ENCODE assay signal across 10 mouse cellular contexts in genomic region chr14:79970928-79971738, GRCm38 (mm10). TPM values are rescaled to one million over a fixed set of nuclear protein-coding genes. Genes with fewer than 3 reads are reported as not detected.
DNase-seq lines count a peak whose midpoint lies in the region; ATAC-seq and TF ChIP-seq lines count a peak whose summit lies in the region.
"Had no signal": no experiment of that assay in that cellular context is flagged by ENCODE, and none has a peak within 500 bp of the region (broad histone marks: within the 10 kb centered on the region; RNA-seq: fewer than 3 reads in every experiment).

No protein-coding gene starts in this region.

- 65% methylated on average over 14 of the region's 14 CpGs for WGBS in hindbrain, embryonic 11.5 days
- WGBS in hindbrain, embryonic 10.5 days: 80% methylated on average over 14 of the region's 14 CpGs
- WGBS in hindbrain, embryonic 13.5 days: 39% methylated on average over 14 of the region's 14 CpGs
- 20% methylated on average over 14 of the region's 14 CpGs for WGBS in limb, embryonic 15.5 days

- no peaks in the 10 kb centered on the region for H3K27me3 ChIP-seq in hindbrain, embryonic 11.5 days (ENCODE audit: control insufficient read depth, insufficient read depth, low read length)
- H3K27me3 ChIP-seq in hindbrain, embryonic 10.5 days (ENCODE audit: insufficient read depth, poor library complexity, severe bottlenecking): no peaks in the 10 kb centered on the region
- H3K27me3 ChIP-seq in hindbrain, embryonic 13.5 days: no peaks in the 10 kb centered on the region
- no peaks in the 10 kb centered on the region for H3K27me3 ChIP-seq in limb, embryonic 15.5 days
- H3K27me3 ChIP-seq: liver, embryonic 13.5 days had no signal

- DNase-seq in hindbrain, embryonic 11.5 days (ENCODE audit: low spot score): peak; percentile 5
- no peak for DNase-seq in hindbrain, embryonic 10.5 days (ENCODE audit: low spot score)
- DNase-seq in brain, embryonic 14.5 days (ENCODE audit: low read depth): peak; percentile 85
- DNase-seq in right cerebral cortex, postnatal 4 days: no peak
- no peak for DNase-seq in cerebellum, adult 11 months
- DNase-seq: adrenal gland, adult 8-10 months; liver, embryonic 13.5 days; thymus, postnatal 4 days had no signal

- no peak for TF ChIP-seq POLR2A in brain, embryonic 14.5 days (IDR thresholded peaks at IDR 0.05; ENCODE audit: borderline replicate concordance, extremely low read depth, insufficient read depth, insufficient read length, poor library complexity, severe bottlenecking)

- H3K9ac ChIP-seq in hindbrain, embryonic 11.5 days (ENCODE audit: low read depth, low read length): no peak overlapping the region
- no peak overlapping the region for H3K9ac ChIP-seq in hindbrain, embryonic 13.5 days
- H3K9ac ChIP-seq in limb, embryonic 15.5 days: no peak overlapping the region
- H3K9ac ChIP-seq: liver, embryonic 13.5 days had no signal

- no peak overlapping the region for H3K4me2 ChIP-seq in hindbrain, embryonic 11.5 days (replicated peaks; ENCODE audit: low read depth, low read length)
- no peak overlapping the region for H3K4me2 ChIP-seq in hindbrain, embryonic 13.5 days
- H3K4me2 ChIP-seq in limb, embryonic 15.5 days: no peak overlapping the region
- H3K4me2 ChIP-seq: liver, embryonic 13.5 days had no signal

- H3K9me3 ChIP-seq in hindbrain, embryonic 11.5 days (ENCODE audit: control insufficient read depth, low read length): no peaks in the 10 kb centered on the region
- H3K9me3 ChIP-seq in hindbrain, embryonic 10.5 days: no peaks in the 10 kb centered on the region
- H3K9me3 ChIP-seq in hindbrain, embryonic 13.5 days: no peaks in the 10 kb centered on the region
- H3K9me3 ChIP-seq in limb, embryonic 15.5 days: no peaks in the 10 kb centered on the region

- TF ChIP-seq CTCF in brain, embryonic 14.5 days (IDR thresholded peaks at IDR 0.05; ENCODE audit: borderline replicate concordance, extremely low read depth, insufficient read depth, insufficient read length): no peak

- H3K4me1 ChIP-seq in hindbrain, embryonic 11.5 days (replicated peaks; ENCODE audit: control insufficient read depth, insufficient read depth, low read length): no peaks in the 10 kb centered on the region
- no peaks in the 10 kb centered on the region for H3K4me1 ChIP-seq in hindbrain, embryonic 10.5 days (replicated peaks)
- peaks cover 15% of the 10 kb centered on the region for H3K4me1 ChIP-seq in hindbrain, embryonic 13.5 days (replicated peaks)
- peaks cover 14% of the 10 kb centered on the region; the same call in 1 of the 2 replicates for H3K4me1 ChIP-seq in limb, embryonic 15.5 days
- H3K4me1 ChIP-seq: liver, embryonic 13.5 days had no signal

- 0 out of 2 replicates have a peak, but pooled peaks have one; percentile 35 for ATAC-seq in hindbrain, embryonic 11.5 days (ENCODE audit: low FRiP score)
- 0 out of 2 replicates have a peak, but pooled peaks have one; percentile 43 for ATAC-seq in hindbrain, embryonic 13.5 days (ENCODE audit: low FRiP score)
- ATAC-seq in limb, embryonic 15.5 days (ENCODE audit: insufficient number of reproducible peaks, low FRiP score, low TSS enrichment, low read depth): peak; percentile 52; the same call in 1 of the 2 replicates

- no peak overlapping the region for H3K4me3 ChIP-seq in hindbrain, embryonic 11.5 days (ENCODE audit: low read depth, low read length)
- H3K4me3 ChIP-seq in hindbrain, embryonic 10.5 days: no peak overlapping the region
- H3K4me3 ChIP-seq in hindbrain, embryonic 13.5 days: no peak overlapping the region
- H3K4me3 ChIP-seq in limb, embryonic 15.5 days: no peak overlapping the region
- H3K4me3 ChIP-seq: liver, embryonic 13.5 days had no signal

- no peak overlapping the region for H3K27ac ChIP-seq in hindbrain, embryonic 11.5 days (ENCODE audit: low read depth, low read length)
- no peak overlapping the region for H3K27ac ChIP-seq in hindbrain, embryonic 10.5 days
- no peak overlapping the region for H3K27ac ChIP-seq in hindbrain, embryonic 13.5 days
- H3K27ac ChIP-seq in limb, embryonic 15.5 days: no peak overlapping the region
- H3K27ac ChIP-seq: liver, embryonic 13.5 days had no signal

- H3K36me3 ChIP-seq in hindbrain, embryonic 11.5 days (ENCODE audit: control insufficient read depth, insufficient read depth, low read length): no peaks in the 10 kb centered on the region
- no peaks in the 10 kb centered on the region for H3K36me3 ChIP-seq in hindbrain, embryonic 10.5 days
- H3K36me3 ChIP-seq in hindbrain, embryonic 13.5 days: no peaks in the 10 kb centered on the region
- H3K36me3 ChIP-seq in limb, embryonic 15.5 days: no peaks in the 10 kb centered on the region
- H3K36me3 ChIP-seq: liver, embryonic 13.5 days had no signal

RNA-seq across cellular contexts. Expression of gene Olfm4, which starts 12.7 kb away (rescaled TPM):
- 0.49 and 0.77 TPM in 2 replicates for polyA plus RNA-seq in hindbrain, embryonic 11.5 days (2014; fragmentation: Nextera tagmentation; extraction: Ambion mirVana)
- 0.38 and 0.39 TPM in 2 replicates for polyA plus RNA-seq in hindbrain, embryonic 10.5 days (2016; fragmentation: Nextera tagmentation; extraction: Ambion mirVana)
- polyA plus RNA-seq in brain, embryonic 14.5 days (2012; rRNA removed): 1.00 and 1.3 TPM in 2 replicates
- 0.75 and 0.81 TPM in 2 replicates for polyA plus RNA-seq in hindbrain, embryonic 13.5 days (2015; fragmentation: Nextera tagmentation; extraction: Ambion mirVana)
- 0.82 and 1.3 TPM in 2 replicates for polyA plus RNA-seq in limb, embryonic 15.5 days (2015; fragmentation: Nextera tagmentation; extraction: Ambion mirVana)

Comparison
In these comparisons a context has a peak if more than half of its experiments do, and no peak if none do; other contexts are left out.
1. DNase-seq: peak in hindbrain, embryonic 11.5 days (single experiment) and brain, embryonic 14.5 days (single experiment); none in hindbrain, embryonic 10.5 days (single experiment), right cerebral cortex, postnatal 4 days (single experiment) and cerebellum, adult 11 months (single experiment).
2. Peak in every context shown above with its lines, with median percentiles within 50 percentile points of each other: ATAC-seq.